Mouse (Mus musculus) heart, adult 8-10 months (tissue): ENCODE data around the gene Chmp5. TPM values are rescaled to one million over a fixed set of nuclear protein-coding genes. Genes with fewer than 3 reads are reported as not detected.

Experiments used
- DNase-seq: peaks from one replicate; pipeline ENCODE4 v3.0.0; 2022; ENCODE audit warnings: low spot score
- total RNA-seq, 4 experiments: library from RNA; stranded (reverse); gene quantifications; 2 replicates each; pipeline ENCODE4 v1.2.4; 2022

Gene Chmp5
- total RNA-seq, 4 experiments from 2014 or later = 32.2 to 39.2 (median 37.1) TPM

- no peak for DNase-seq
Measured at GRCm38 (mm10) chr4:40946516-40947121, 1.6 kb upstream of the Chmp5 start.

GRCm38 (mm10) chr4:40947565-40948159, 545 bp upstream of the Chmp5 start:
- DNase-seq = no peak

GRCm38 (mm10) chr4:40953521-40953920, 5.3 kb downstream of the Chmp5 start:
- no peak for DNase-seq

- DNase-seq = no peak
Measured at GRCm38 (mm10) chr4:40955942-40956341, 7.7 kb downstream of the Chmp5 start.

GRCm38 (mm10) chr4:40963536-40963935, 15.3 kb downstream of the Chmp5 start:
- no peak for DNase-seq

- DNase-seq = no peak
Measured at GRCm38 (mm10) chr4:40969161-40969560, 21.0 kb downstream of the Chmp5 start.

- DNase-seq = no peak
Measured at GRCm38 (mm10) chr4:40969781-40970591, 21.8 kb downstream of the Chmp5 start.

GRCm38 (mm10) chr4:40970592-40970841, 22.3 kb downstream of the Chmp5 start:
- DNase-seq = no peak

- DNase-seq = peak; percentile 96
Measured at GRCm38 (mm10) chr4:40970842-40971701, 22.9 kb downstream of the Chmp5 start, which contains the start of gene Nfx1. Gene Nfx1, plus strand, starts transcription at chr4:40970906.

GRCm38 (mm10) chr4:40971744-40972143, 23.5 kb downstream of the Chmp5 start:
- DNase-seq = no peak

GRCm38 (mm10) chr4:40974011-40974410, 25.8 kb downstream of the Chmp5 start:
- no peak for DNase-seq

- no peak for DNase-seq
Measured at GRCm38 (mm10) chr4:40975678-40976077, 27.5 kb downstream of the Chmp5 start.

- no peak for DNase-seq
Measured at GRCm38 (mm10) chr4:40976651-40977050, 28.4 kb downstream of the Chmp5 start.

- no peak for DNase-seq
Measured at GRCm38 (mm10) chr4:40979430-40979829, 31.2 kb downstream of the Chmp5 start.

GRCm38 (mm10) chr4:40982486-40982885, 34.3 kb downstream of the Chmp5 start:
- DNase-seq = no peak

GRCm38 (mm10) chr4:40983686-40984085, 35.5 kb downstream of the Chmp5 start:
- DNase-seq = peak; percentile 68

GRCm38 (mm10) chr4:40989633-40990032, 41.4 kb downstream of the Chmp5 start:
- DNase-seq = no peak

- no peak for DNase-seq
Measured at GRCm38 (mm10) chr4:40996302-40996701, 48.1 kb downstream of the Chmp5 start.

GRCm38 (mm10) chr4:40997916-40998315, 49.7 kb downstream of the Chmp5 start:
- DNase-seq = no peak

- DNase-seq = no peak
Measured at GRCm38 (mm10) chr4:41000271-41000670, 52.1 kb downstream of the Chmp5 start.

GRCm38 (mm10) chr4:41000842-41001639, 52.8 kb downstream of the Chmp5 start:
- no peak for DNase-seq
